Mouse (Mus musculus) bone marrow, adult 2 months (tissue): Measurements from ENCODE around the gene Iqcj.

Experiments used
- CTCF ChIP-seq: fragments of 200-500 bp; IDR thresholded peaks from 2 replicates; pipeline ENCODE4 v1.5.1; 2011; ENCODE audit warnings: low read length, control low read depth; ENCODE audit not compliant: control insufficient read depth, insufficient read depth
- POLR2A ChIP-seq: fragments of 200-500 bp; IDR thresholded peaks from 2 replicates; pipeline ENCODE4 v1.6.1; 2011; ENCODE audit warnings: low read depth, mild to moderate bottlenecking, control low read depth, low read length, borderline replicate concordance; ENCODE audit not compliant: control insufficient read depth

DNA sequence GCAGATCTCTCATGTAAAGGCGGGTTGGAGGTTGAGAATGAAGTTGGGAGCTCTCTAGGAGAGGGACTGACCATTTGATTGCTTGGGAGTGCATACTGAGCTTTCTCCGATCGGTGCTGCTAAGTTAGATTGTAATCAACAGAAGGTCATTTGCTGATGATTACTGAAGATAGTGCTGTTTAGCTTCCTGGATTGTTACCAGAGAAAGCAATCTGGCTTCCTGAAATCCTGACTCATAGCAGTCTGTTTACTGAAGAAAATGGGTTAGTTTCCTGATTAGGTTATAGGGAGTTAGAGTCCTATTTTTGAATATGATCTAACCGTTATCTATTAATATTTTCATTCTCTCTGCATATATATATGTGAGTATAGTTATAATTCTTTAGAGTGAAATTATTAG is 209.3 kb downstream of the Iqcj start:
- TF ChIP-seq CTCF, result no peak
- no peak for TF ChIP-seq POLR2A
